Mouse (Mus musculus) ES-Bruce4 (cell line): ENCODE data around the gene Gse1. TPM values are rescaled to one million over a fixed set of nuclear protein-coding genes. Genes with fewer than 3 reads are reported as not detected.

Source experiments
- H3K27ac ChIP-seq: 2 replicates; pipeline ENCODE4 v1.5.1; 2012; ENCODE audit warnings: low read length, inconsistent platforms; ENCODE audit not compliant: insufficient read depth
- H3K27me3 ChIP-seq: 2 replicates; pipeline ENCODE4 v1.6.1; 2012; ENCODE audit warnings: mild to moderate bottlenecking, low read length, inconsistent platforms; ENCODE audit not compliant: control insufficient read depth, poor library complexity, insufficient read depth, severe bottlenecking
- H3K36me3 ChIP-seq: 2 replicates; pipeline ENCODE4 v1.6.1; 2012; ENCODE audit warnings: inconsistent platforms, mild to moderate bottlenecking, low read length, moderate library complexity; ENCODE audit not compliant: control insufficient read depth, poor library complexity, insufficient read depth, severe bottlenecking
- H3K4me1 ChIP-seq: one replicate; pipeline ENCODE4 v1.8.1; 2011; ENCODE audit warnings: low read length; ENCODE audit not compliant: control insufficient read depth, insufficient read depth
- H3K4me3 ChIP-seq: 2 replicates; pipeline ENCODE4 v1.5.1; 2011; ENCODE audit warnings: low read depth, mild to moderate bottlenecking, low read length
- H3K9ac ChIP-seq: 2 replicates; pipeline ENCODE4 v1.6.1; 2012; ENCODE audit warnings: low read depth, mild to moderate bottlenecking, inconsistent platforms; ENCODE audit not compliant: poor library complexity, severe bottlenecking
- H3K9me3 ChIP-seq: replicated peaks from 2 replicates; pipeline ENCODE4 v1.6.1; 2012; ENCODE audit warnings: mild to moderate bottlenecking, low read length, inconsistent platforms; ENCODE audit not compliant: control insufficient read depth, poor library complexity, insufficient read depth, severe bottlenecking
- CTCF ChIP-seq: IDR thresholded peaks from one replicate; pipeline ENCODE4 v1.8.1; 2011; ENCODE audit warnings: low read depth, low read length
- EP300 ChIP-seq: IDR thresholded peaks from 2 replicates; pipeline ENCODE4 v1.6.1; 2011; ENCODE audit warnings: low read depth, low read length; ENCODE audit not compliant: insufficient read depth
- POLR2A ChIP-seq: IDR thresholded peaks from one replicate; pipeline ENCODE4 v1.8.1; 2011; ENCODE audit warnings: low read length; ENCODE audit not compliant: insufficient read depth
- polyA plus RNA-seq: library from polyadenylated mRNA; stranded (reverse); fragments of >200 nt; gene quantifications from 2 replicates; pipeline ENCODE4 v1.2.4, GENCODE M21; 2011; ENCODE audit warnings: low read depth; ENCODE audit not compliant: missing spikeins, insufficient read depth, insufficient read length

The Gse1 gene
- polyA plus RNA-seq, 1 experiment: 31.8 TPM

GRCm38 (mm10) chr8:120550430-120550829, 322.2 kb downstream of the Gse1 start:
- H3K27ac ChIP-seq: no peak overlapping the region

DNA sequence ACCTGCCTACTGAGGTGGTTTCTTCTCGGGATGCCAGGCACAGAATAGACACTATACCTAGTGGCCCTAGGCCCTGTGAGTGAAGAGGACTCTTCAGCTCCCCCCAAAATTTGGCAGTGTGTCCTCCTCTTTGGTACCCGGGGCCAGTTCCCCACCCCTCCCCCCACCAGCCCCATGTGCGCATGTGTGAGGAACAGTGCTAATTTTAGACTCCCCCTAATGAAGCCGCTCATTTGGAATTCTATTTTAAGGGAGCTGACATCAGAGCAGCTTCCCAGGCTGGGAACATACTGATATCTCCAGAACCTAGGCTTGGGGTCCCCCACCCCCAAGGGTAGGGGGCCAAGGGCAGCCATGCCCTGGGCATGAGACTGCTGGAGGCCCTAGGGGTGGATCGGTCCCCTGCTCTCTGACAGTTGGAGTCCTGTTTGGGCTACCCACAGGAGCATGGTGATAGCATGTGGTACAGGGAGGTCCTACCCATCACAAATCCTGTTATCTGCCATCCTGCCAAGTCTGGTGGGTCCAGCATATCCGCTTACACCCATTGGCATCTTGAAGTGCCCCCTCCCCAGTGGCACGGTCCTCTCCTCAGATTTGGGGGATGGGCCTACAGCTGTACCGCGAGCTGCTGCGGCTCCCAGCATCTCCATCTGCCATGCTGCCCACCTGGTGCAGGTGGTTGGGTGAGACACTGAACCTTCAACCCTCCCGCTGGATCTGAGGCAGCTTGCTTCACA, 322.9 kb downstream of the Gse1 start:
- Histone ChIP-seq H3K9ac (no peak overlapping the region), H3K9me3 (no peaks in the 10 kb centered on the region), H3K4me1 (peaks cover 3% of the 10 kb centered on the region), H3K36me3 (peaks cover 21% of the 10 kb centered on the region), H3K4me3 (no peak overlapping the region), H3K27ac (no peak overlapping the region), H3K27me3 (no peaks in the 10 kb centered on the region)
- TF ChIP-seq EP300 (no peak), CTCF (no peak), POLR2A (no peak)

More at GRCm38 (mm10) chr8:120550430-120550829, 322.2 kb downstream of the Gse1 start:
- Histone ChIP-seq H3K4me1 (peaks cover 6% of the 10 kb centered on the region), H3K36me3 (peaks cover 14% of the 10 kb centered on the region), H3K27me3 (no peaks in the 10 kb centered on the region), H3K9ac (no peak overlapping the region), H3K9me3 (no peaks in the 10 kb centered on the region), H3K4me3 (no peak overlapping the region)
- TF ChIP-seq EP300: no peak
- no peak for TF ChIP-seq CTCF
- no peak for TF ChIP-seq POLR2A

DNA sequence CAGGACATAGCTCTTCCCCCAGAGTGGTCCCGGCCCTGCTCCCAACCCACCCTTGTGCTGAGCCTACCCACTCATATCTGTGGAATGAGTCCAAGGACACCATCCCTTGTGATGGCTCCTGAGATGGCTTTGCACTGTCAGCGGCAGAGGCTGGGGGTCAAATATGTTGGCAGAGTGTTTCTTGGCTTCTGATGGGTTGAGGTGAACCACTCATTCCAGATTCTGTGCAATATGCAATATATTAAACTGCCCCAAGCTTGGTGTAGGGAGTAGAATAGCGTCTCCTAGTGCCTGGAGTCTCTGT, 323.4 kb downstream of the Gse1 start:
- no peak for TF ChIP-seq CTCF
- TF ChIP-seq EP300: no peak
- no peak overlapping the region for H3K4me3 ChIP-seq

DNA sequence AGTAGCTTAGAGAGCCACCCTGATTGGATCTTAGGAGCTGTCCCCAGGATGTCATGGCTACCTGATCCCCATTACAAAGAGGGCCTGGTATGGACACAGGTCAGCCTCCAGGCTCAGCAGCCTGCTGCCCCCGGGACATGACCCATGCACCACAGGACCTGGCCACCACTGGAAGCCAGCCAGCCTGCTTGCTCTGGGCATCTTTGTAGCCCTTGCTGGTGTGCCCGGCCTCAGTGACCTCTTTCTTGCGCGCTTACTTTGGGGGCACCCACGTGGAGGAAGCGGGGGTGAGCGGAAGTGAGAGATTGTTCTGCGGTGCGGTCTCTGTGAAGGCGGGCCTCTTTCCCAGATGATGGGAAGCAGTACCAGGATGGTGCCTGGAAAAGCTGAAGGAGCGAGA, 324.3 kb downstream of the Gse1 start:
- Histone ChIP-seq H3K4me1 (peaks cover 5% of the 10 kb centered on the region), H3K27me3 (no peaks in the 10 kb centered on the region), H3K36me3 (peaks cover 24% of the 10 kb centered on the region), H3K27ac (no peak overlapping the region), H3K4me3 (no peak overlapping the region), H3K9ac (no peak overlapping the region), H3K9me3 (no peaks in the 10 kb centered on the region)
- TF ChIP-seq EP300 (no peak), POLR2A (no peak)

More for the DNA sequence above, 323.4 kb downstream of the Gse1 start:
- peaks cover 3% of the 10 kb centered on the region for H3K4me1 ChIP-seq
- peaks cover 24% of the 10 kb centered on the region for H3K36me3 ChIP-seq
- no peaks in the 10 kb centered on the region for H3K27me3 ChIP-seq
- no peak overlapping the region for H3K27ac ChIP-seq
- no peak overlapping the region for H3K9ac ChIP-seq
- no peaks in the 10 kb centered on the region for H3K9me3 ChIP-seq

- no peak overlapping the region for H3K4me3 ChIP-seq
- no peak for TF ChIP-seq CTCF
- no peak for TF ChIP-seq POLR2A
- TF ChIP-seq EP300: no peak
- peaks cover 5% of the 10 kb centered on the region for H3K4me1 ChIP-seq
- H3K27ac ChIP-seq: no peak overlapping the region
- no peaks in the 10 kb centered on the region for H3K9me3 ChIP-seq
- H3K27me3 ChIP-seq: no peaks in the 10 kb centered on the region
- peaks cover 27% of the 10 kb centered on the region for H3K36me3 ChIP-seq
- no peak overlapping the region for H3K9ac ChIP-seq
These were observed 325.3 kb downstream of the Gse1 start for GRCm38 (mm10) chr8:120553441-120554123.

- Histone ChIP-seq H3K4me3 (no peak overlapping the region), H3K4me1 (peaks cover 3% of the 10 kb centered on the region), H3K9ac (no peak overlapping the region), H3K36me3 (peaks cover 35% of the 10 kb centered on the region), H3K9me3 (no peaks in the 10 kb centered on the region), H3K27ac (no peak overlapping the region), H3K27me3 (no peaks in the 10 kb centered on the region)
- no peak for TF ChIP-seq EP300
- no peak for TF ChIP-seq POLR2A
- TF ChIP-seq CTCF: no peak
These were observed 326.3 kb downstream of the Gse1 start for GRCm38 (mm10) chr8:120554466-120555039.
